ENCODE assay signal across 8 mouse cellular contexts in the genomic region with DNA sequence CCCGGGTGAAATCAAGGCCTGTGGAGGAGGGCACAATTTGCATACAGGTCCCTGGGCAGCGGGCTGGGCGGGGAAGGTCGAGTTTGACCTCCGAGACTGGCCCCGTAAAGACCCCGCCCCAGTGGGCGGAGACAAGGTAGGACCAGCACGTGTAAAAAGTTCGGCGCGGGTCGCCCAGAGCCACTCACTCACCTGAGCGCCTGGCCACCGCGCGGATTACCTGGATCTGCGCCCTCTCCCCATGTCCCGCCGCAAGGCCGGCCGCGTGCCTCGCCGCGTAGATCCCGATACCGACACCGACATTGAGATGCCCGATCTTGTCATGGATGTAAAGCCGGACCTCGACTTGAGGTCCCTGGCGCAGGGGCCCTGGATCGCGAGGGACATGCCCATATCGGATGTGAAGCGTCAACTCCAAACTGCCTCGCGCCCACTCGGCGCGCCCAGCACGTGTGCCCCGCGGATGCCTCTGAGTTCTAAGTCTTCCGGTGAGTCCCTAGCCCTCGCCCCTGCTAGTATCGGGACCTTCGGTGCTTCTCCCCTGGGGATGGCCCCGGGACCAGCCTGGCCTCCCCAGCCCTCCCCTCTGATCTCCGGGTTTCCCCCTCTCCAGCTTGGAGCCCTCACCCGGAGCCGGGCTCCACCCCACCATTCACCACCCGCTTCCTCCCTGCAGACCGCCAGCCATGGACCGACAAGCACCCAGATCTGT. TPM values are rescaled to one million over a fixed set of nuclear protein-coding genes. Genes with fewer than 3 reads are reported as not detected.
A peak's percentile ranks its signal among the peaks of the same experiment; 100 is the strongest.
DNase-seq lines count a peak whose midpoint lies in the region; ATAC-seq and TF ChIP-seq lines count a peak whose summit lies in the region.

Gene Zfp296, plus strand, starts transcription at position 147 of the 712 bp plus-strand sequence.
Gene Gemin7, minus strand, starts transcription at position 455 of the 712 bp plus-strand sequence.

- no peak for TF ChIP-seq POLR2A in kidney, adult 2 months (IDR thresholded peaks at IDR 0.05; ENCODE audit: low read depth, low read length)
- no peak for TF ChIP-seq POLR2A in small intestine, adult 2 months (IDR thresholded peaks at IDR 0.05; ENCODE audit: low read depth, low read length)

- DNase-seq in frontal cortex, postnatal 14 days (ENCODE audit: low spot score in 2 of 2), result no peak
- peak; percentile 89 for DNase-seq in R1 (ENCODE audit: low read depth, low spot score)
- no peak for DNase-seq in forebrain, embryonic 14.5 days (ENCODE audit: low spot score)
- peak; percentile 75 for DNase-seq in kidney, adult 2 months
- peak; percentile 20 for DNase-seq in lung, postnatal 0 days (ENCODE audit: low spot score)
- no peak for DNase-seq in frontal cortex, postnatal 25 days (ENCODE audit: low spot score in 2 of 2)

- peak within 1 kb of the TSS; percentile 21 for H3K9ac ChIP-seq in forebrain, embryonic 14.5 days (ENCODE audit: low read length)
- H3K9ac ChIP-seq in lung, postnatal 0 days (replicated peaks; ENCODE audit: low read depth), result 0 out of 2 replicates have a peak within 1 kb of the TSS, but pooled peaks have one; percentile 5

- under 1% methylated on average over 56 of the region's 56 CpGs for WGBS in forebrain, embryonic 14.5 days
- under 1% methylated on average over 56 of the region's 56 CpGs for WGBS in kidney, adult 2 months
- 2% methylated on average over 54 of the region's 56 CpGs for WGBS in lung, postnatal 0 days
- under 1% methylated on average over 56 of the region's 56 CpGs for whole genome bisulfite sequencing in small intestine, adult 2 months

- H3K27me3 ChIP-seq in forebrain, embryonic 14.5 days (replicated peaks; ENCODE audit: control insufficient read depth, insufficient read depth, low read length), result peaks cover 36% of the 10 kb centered on the region
- H3K27me3 ChIP-seq in kidney, adult 2 months (replicated peaks; ENCODE audit: control insufficient read depth, insufficient read depth, low read length), result no peaks in the 10 kb centered on the region
- H3K27me3 ChIP-seq in lung, postnatal 0 days (replicated peaks; ENCODE audit: insufficient read depth, low read length), result peaks cover 8% of the 10 kb centered on the region
- H3K27me3 ChIP-seq in small intestine, adult 2 months (ENCODE audit: control insufficient read depth, insufficient read depth, low read length), result no peaks in the 10 kb centered on the region

- peak; percentile 20; the same call in 1 of the 2 replicates for ATAC-seq in frontal cortex, adult (ENCODE audit: low TSS enrichment)
- ATAC-seq in forebrain, embryonic 14.5 days, result no peak
- no peak for ATAC-seq in lung, postnatal 0 days

- no peak within 1 kb of the TSS for H3K27ac ChIP-seq in forebrain, embryonic 14.5 days (ENCODE audit: low read depth, low read length)
- no peak within 1 kb of the TSS for H3K27ac ChIP-seq in kidney, adult 2 months (ENCODE audit: insufficient read depth, low read depth, low read length)
- H3K27ac ChIP-seq in lung, postnatal 0 days (ENCODE audit: low read length), result no peak within 1 kb of the TSS
- H3K27ac ChIP-seq in small intestine, adult 2 months (ENCODE audit: insufficient read depth, low read depth, low read length), result no peak within 1 kb of the TSS

- H3K4me1 ChIP-seq in forebrain, embryonic 14.5 days (ENCODE audit: control insufficient read depth, insufficient read depth, low read length), result peaks cover 3% of the 10 kb centered on the region
- peaks cover 7% of the 10 kb centered on the region; the same call in 1 of the 2 replicates for H3K4me1 ChIP-seq in kidney, adult 2 months (ENCODE audit: control insufficient read depth, insufficient read depth, low read length)
- peaks cover 3% of the 10 kb centered on the region; the same call in 1 of the 2 replicates for H3K4me1 ChIP-seq in lung, postnatal 0 days (ENCODE audit: insufficient read depth, low read depth, low read length)
- peaks cover 13% of the 10 kb centered on the region for H3K4me1 ChIP-seq in small intestine, adult 2 months (ENCODE audit: control insufficient read depth, insufficient read depth, insufficient read length, low read length)

- no peak for TF ChIP-seq CTCF in kidney, adult 2 months (conservative IDR thresholded peaks at IDR 0.05; ENCODE audit: insufficient read depth, insufficient read length, low read depth, low read length)
- TF ChIP-seq CTCF in lung, postnatal 0 days (IDR thresholded peaks at IDR 0.05), result no peak
- no peak for TF ChIP-seq CTCF in small intestine, adult 2 months (IDR thresholded peaks at IDR 0.05; ENCODE audit: extremely low read depth, insufficient read length, insufficient replicate concordance, low read depth, low read length)

- peaks cover 30% of the 10 kb centered on the region for H3K36me3 ChIP-seq in forebrain, embryonic 14.5 days (ENCODE audit: control insufficient read depth, insufficient read depth, low read length)
- H3K36me3 ChIP-seq in kidney, adult 2 months (ENCODE audit: control insufficient read depth, insufficient read depth, low read length), result no peaks in the 10 kb centered on the region
- H3K36me3 ChIP-seq in lung, postnatal 0 days (ENCODE audit: insufficient read depth, low read length), result peaks cover under 1% of the 10 kb centered on the region; the same call in 1 of the 2 replicates
- H3K36me3 ChIP-seq in small intestine, adult 2 months (ENCODE audit: control insufficient read depth, insufficient read depth, low read length), result peaks cover 15% of the 10 kb centered on the region

- TF ChIP-seq EP300 in lung, postnatal 0 days (IDR thresholded peaks at IDR 0.05), result no peak

- H3K4me3 ChIP-seq in forebrain, embryonic 14.5 days (ENCODE audit: low read depth, low read length), result peak within 1 kb of the TSS; percentile 21
- H3K4me3 ChIP-seq in kidney, adult 2 months (ENCODE audit: insufficient read depth, low read depth, low read length), result peak within 1 kb of the TSS; percentile 47
- peak within 1 kb of the TSS; percentile 43 for H3K4me3 ChIP-seq in lung, postnatal 0 days (ENCODE audit: low read depth, low read length)
- H3K4me3 ChIP-seq in small intestine, adult 2 months (ENCODE audit: low read depth, low read length), result peak within 1 kb of the TSS; percentile 68

- H3K9me3 ChIP-seq in forebrain, embryonic 14.5 days (replicated peaks; ENCODE audit: control insufficient read depth, low read length), result no peaks in the 10 kb centered on the region
- H3K9me3 ChIP-seq in lung, postnatal 0 days (ENCODE audit: low read length), result no peaks in the 10 kb centered on the region

- H3K4me2 ChIP-seq in forebrain, embryonic 14.5 days (ENCODE audit: low read length), result peak within 1 kb of the TSS; percentile 50
- H3K4me2 ChIP-seq in lung, postnatal 0 days (replicated peaks; ENCODE audit: low read depth, low read length), result peak within 1 kb of the TSS; percentile 54

RNA-seq across cellular contexts. Expression of gene Zfp296, which starts in this region (rescaled TPM):
- polyA plus RNA-seq in forebrain, embryonic 14.5 days (2014; fragmentation: Nextera tagmentation; extraction: Ambion mirVana), result 0.15 TPM in 1 of 2 replicates, not detected in the other
- polyA plus RNA-seq in kidney, adult 2 months (2012; rRNA removed), result 2.7 and 3.3 TPM in 2 replicates
- polyA plus RNA-seq in lung, postnatal 0 days (2015; fragmentation: Nextera tagmentation; extraction: Ambion mirVana), result 0.76 and 0.88 TPM in 2 replicates
- 3.0 and 3.7 TPM in 2 replicates for polyA plus RNA-seq in small intestine, adult 2 months (2012; rRNA removed)

RNA-seq across cellular contexts. Expression of gene Gemin7, which starts in this region (rescaled TPM):
- polyA plus RNA-seq in forebrain, embryonic 14.5 days (2014; fragmentation: Nextera tagmentation; extraction: Ambion mirVana), result 134 and 146 TPM in 2 replicates
- polyA plus RNA-seq in kidney, adult 2 months (2012; rRNA removed), result 143 and 149 TPM in 2 replicates
- 161 and 163 TPM in 2 replicates for polyA plus RNA-seq in lung, postnatal 0 days (2015; fragmentation: Nextera tagmentation; extraction: Ambion mirVana)
- polyA plus RNA-seq in small intestine, adult 2 months (2012; rRNA removed), result 85.5 and 146 TPM in 2 replicates

Comparison
In these comparisons a context has a peak if more than half of its experiments do, and no peak if none do; other contexts are left out.
1. DNase-seq: peak in R1 (single experiment), kidney, adult 2 months (single experiment) and lung, postnatal 0 days (single experiment); none in frontal cortex, postnatal 14 days (0 of 2), forebrain, embryonic 14.5 days (single experiment) and frontal cortex, postnatal 25 days (0 of 2).
2. Peak in every context shown above with its lines, with median percentiles within 50 percentile points of each other: H3K4me3 ChIP-seq.